ENCODE assay signal across 9 mouse cellular contexts in the genomic region with DNA sequence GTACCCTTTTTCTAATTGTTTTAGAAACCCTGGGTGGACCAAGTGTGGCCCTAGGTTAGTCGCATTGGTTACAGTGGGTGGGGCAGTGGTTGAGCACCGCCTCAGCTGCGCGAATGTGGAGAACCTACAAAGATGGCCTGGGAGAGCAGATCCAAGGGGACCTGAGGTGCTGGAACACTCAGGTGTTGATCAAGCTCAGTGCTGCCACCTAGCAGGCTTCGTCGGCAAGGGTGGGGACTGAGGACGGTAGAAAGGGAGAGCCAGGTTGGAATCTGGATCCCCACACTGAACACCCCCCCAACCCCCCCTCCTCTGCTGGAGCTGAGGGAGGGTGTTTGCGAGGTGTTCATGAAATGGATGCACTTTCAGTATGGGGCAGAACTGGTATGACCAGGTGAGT. TPM values are rescaled to one million over a fixed set of nuclear protein-coding genes. Genes with fewer than 3 reads are reported as not detected.
DNase-seq lines count a peak whose midpoint lies in the region; ATAC-seq and TF ChIP-seq lines count a peak whose summit lies in the region.
"Had no signal": no experiment of that assay in that cellular context is flagged by ENCODE, and none has a peak within 500 bp of the region (broad histone marks: within the 10 kb centered on the region; RNA-seq: fewer than 3 reads in every experiment).

No protein-coding gene starts in this region.

- no peak for TF ChIP-seq POLR2A in spleen, adult 2 months (IDR thresholded peaks at IDR 0.05; ENCODE audit: low read depth, low read length)

- H3K4me1 ChIP-seq in heart, postnatal 0 days (ENCODE audit: control insufficient read depth, insufficient read depth) = no peaks in the 10 kb centered on the region
- H3K4me1 ChIP-seq in spleen, adult 2 months (ENCODE audit: control insufficient read depth, insufficient read depth, insufficient read length) = no peaks in the 10 kb centered on the region

- H3K9ac ChIP-seq in heart, postnatal 0 days (replicated peaks; ENCODE audit: low read depth, low read length) = no peak overlapping the region

- peaks cover 46% of the 10 kb centered on the region for H3K27me3 ChIP-seq in heart, postnatal 0 days (ENCODE audit: control insufficient read depth, insufficient read depth, low read length)
- H3K27me3 ChIP-seq in spleen, adult 2 months (ENCODE audit: control insufficient read depth, insufficient read depth, low read length) = no peaks in the 10 kb centered on the region

- H3K4me3 ChIP-seq in heart, postnatal 0 days (ENCODE audit: low read depth, low read length) = no peak overlapping the region
- H3K4me3 ChIP-seq in spleen, adult 2 months (ENCODE audit: extremely low read depth, insufficient read depth, insufficient read length) = no peak overlapping the region

- ATAC-seq in heart, postnatal 0 days (ENCODE audit: insufficient read depth, low read depth) = no peak

- H3K36me3 ChIP-seq in heart, postnatal 0 days (replicated peaks; ENCODE audit: control insufficient read depth, insufficient read depth, low read length) = no peaks in the 10 kb centered on the region
- H3K36me3 ChIP-seq in spleen, adult 2 months (ENCODE audit: control insufficient read depth, insufficient read depth, low read length) = no peaks in the 10 kb centered on the region

- no peaks in the 10 kb centered on the region for H3K9me3 ChIP-seq in heart, postnatal 0 days (replicated peaks; ENCODE audit: control insufficient read depth, low read length)

- TF ChIP-seq CTCF in heart, postnatal 0 days (IDR thresholded peaks at IDR 0.05; ENCODE audit: low read depth) = peak; percentile 43
- TF ChIP-seq CTCF in spleen, adult 2 months (IDR thresholded peaks at IDR 0.05; ENCODE audit: extremely low read depth, insufficient read depth, insufficient read length, insufficient replicate concordance) = peak; percentile 37; the same call in 1 of the 2 replicates

- WGBS in heart, postnatal 0 days = 12% methylated on average over 8 of the region's 8 CpGs
- 19% methylated on average over 8 of the region's 8 CpGs for WGBS in spleen, adult 2 months

- TF ChIP-seq EP300 in heart, postnatal 0 days (IDR thresholded peaks at IDR 0.05; ENCODE audit: low read depth) = no peak

- no peak for DNase-seq in heart, postnatal 0 days (ENCODE audit: low spot score)
- DNase-seq in heart, adult 11 months = no peak
- DNase-seq in spleen, adult 2 months (ENCODE audit: low read depth in 1 of 2, low spot score in 2 of 2) = peak in 1 of 2 experiments; percentile 22
- no peak for DNase-seq in spleen, postnatal 36 days (ENCODE audit: low spot score in 2 of 2)
- DNase-seq in cerebellum, postnatal 10 days = peak; percentile 80 to 85
- peak; percentile 48 for DNase-seq in kidney, postnatal 14 days
- peak; percentile 50 for DNase-seq in right cerebral cortex, postnatal 4 days
- DNase-seq in layer of hippocampus, postnatal 14 days (ENCODE audit: low spot score in 2 of 2) = no peak

- no peak overlapping the region for H3K27ac ChIP-seq in heart, postnatal 0 days (ENCODE audit: low read depth)
- no peak overlapping the region for H3K27ac ChIP-seq in spleen, adult 2 months (ENCODE audit: insufficient read depth, low read length)

- H3K4me2 ChIP-seq in heart, postnatal 0 days (ENCODE audit: low read depth, low read length) = no peak overlapping the region

RNA-seq across cellular contexts. Expression of a gene that starts 22.8 kb away (rescaled TPM):
- total RNA-seq in heart, postnatal 0 days (2014; rRNA removed; ENCODE audit: low replicate concordance) = not detected in 2 replicates
- polyA plus RNA-seq in heart, postnatal 0 days (2015; fragmentation: Nextera tagmentation; extraction: Ambion mirVana) = not detected in 2 replicates
- polyA plus RNA-seq in spleen, adult 2 months (2012; rRNA removed) = 15.1 and 15.7 TPM in 2 replicates
- total RNA-seq in layer of hippocampus, postnatal 14 days (2021) = not detected
- total RNA-seq: left cerebral cortex, postnatal 10 days had no signal

RNA-seq across cellular contexts. Expression of a gene that starts 47.7 kb away (rescaled TPM):
- 220 and 239 TPM in 2 replicates for total RNA-seq in heart, postnatal 0 days (2014; rRNA removed; ENCODE audit: low replicate concordance)
- polyA plus RNA-seq in heart, postnatal 0 days (2015; fragmentation: Nextera tagmentation; extraction: Ambion mirVana) = 241 and 243 TPM in 2 replicates
- 21.3 and 22.6 TPM in 2 replicates for polyA plus RNA-seq in spleen, adult 2 months (2012; rRNA removed)
- total RNA-seq in layer of hippocampus, postnatal 14 days (2021) = 100 to 1,000 TPM; 237 to 245 TPM

Comparison
In these comparisons a context has a peak if more than half of its experiments do, and no peak if none do; other contexts are left out.
1. DNase-seq: peak in cerebellum, postnatal 10 days (2 of 2), kidney, postnatal 14 days (single experiment) and right cerebral cortex, postnatal 4 days (single experiment); none in heart, postnatal 0 days (single experiment), heart, adult 11 months (single experiment), spleen, postnatal 36 days (0 of 2) and layer of hippocampus, postnatal 14 days (0 of 2).